Mouse (Mus musculus) testis, adult 2 months (tissue): ENCODE results near the gene Ppm1h. TPM values are rescaled to one million over a fixed set of nuclear protein-coding genes. Genes with fewer than 3 reads are reported as not detected.

Experiments
- H3K27ac ChIP-seq: fragments of 200-500 bp; 2 replicates; pipeline ENCODE4 v1.5.1; 2012; ENCODE audit warnings: low read depth, low read length; ENCODE audit not compliant: control insufficient read depth, insufficient read depth
- H3K27me3 ChIP-seq: fragments of 200-500 bp; 2 replicates; pipeline ENCODE4 v1.6.1; 2012; ENCODE audit warnings: mild to moderate bottlenecking, low read length, moderate library complexity; ENCODE audit not compliant: control insufficient read depth, insufficient read depth
- H3K36me3 ChIP-seq: fragments of 200-500 bp; 2 replicates; pipeline ENCODE4 v1.6.1; 2012; ENCODE audit warnings: mild to moderate bottlenecking, low read length; ENCODE audit not compliant: control insufficient read depth, insufficient read depth
- H3K4me1 ChIP-seq: fragments of 200-500 bp; 2 replicates; pipeline ENCODE4 v1.6.1; 2012; ENCODE audit warnings: low read length; ENCODE audit not compliant: control insufficient read depth, insufficient read depth
- H3K4me3 ChIP-seq: fragments of 200-500 bp; 2 replicates; pipeline ENCODE4 v1.5.1; 2012; ENCODE audit warnings: low read depth, mild to moderate bottlenecking, low read length, moderate library complexity, mixed read lengths; ENCODE audit not compliant: control insufficient read depth
- CTCF ChIP-seq: fragments of 200-500 bp; IDR thresholded peaks from 2 replicates; pipeline ENCODE4 v1.5.1; 2012; ENCODE audit warnings: low read depth, mild to moderate bottlenecking, inconsistent platforms, low read length, moderate library complexity; ENCODE audit not compliant: control insufficient read depth, insufficient read depth, insufficient replicate concordance
- POLR2A ChIP-seq: fragments of 200-500 bp; IDR thresholded peaks from 2 replicates; pipeline ENCODE4 v1.6.1; 2012; ENCODE audit warnings: low read depth, mild to moderate bottlenecking, inconsistent platforms, low read length, moderate library complexity; ENCODE audit not compliant: control insufficient read depth
- polyA plus RNA-seq: library from polyadenylated mRNA; depleted of rRNA; stranded (reverse); fragments of >200 nt; gene quantifications from 2 replicates; pipeline ENCODE4 v1.2.3, GENCODE M21; 2012

Gene Ppm1h
- polyA plus RNA-seq, 1 experiment = 13.5 TPM

- Histone ChIP-seq H3K27ac (no peak overlapping the region), H3K4me1 (no peaks in the 10 kb centered on the region; the same call in none of the 2 replicates), H3K4me3 (no peak overlapping the region), H3K27me3 (no peaks in the 10 kb centered on the region), H3K36me3 (no peaks in the 10 kb centered on the region)
- no peak for TF ChIP-seq POLR2A
- TF ChIP-seq CTCF = no peak
These were observed 204.1 kb downstream of the Ppm1h start for GRCm38 (mm10) chr10:122882614-122883013.

- Histone ChIP-seq H3K4me1 (no peaks in the 10 kb centered on the region; the same call in none of the 2 replicates), H3K36me3 (no peaks in the 10 kb centered on the region), H3K4me3 (no peak overlapping the region), H3K27me3 (no peaks in the 10 kb centered on the region), H3K27ac (no peak overlapping the region)
- TF ChIP-seq POLR2A = no peak
- no peak for TF ChIP-seq CTCF
These were observed 205.5 kb downstream of the Ppm1h start for GRCm38 (mm10) chr10:122883823-122884743.

DNA sequence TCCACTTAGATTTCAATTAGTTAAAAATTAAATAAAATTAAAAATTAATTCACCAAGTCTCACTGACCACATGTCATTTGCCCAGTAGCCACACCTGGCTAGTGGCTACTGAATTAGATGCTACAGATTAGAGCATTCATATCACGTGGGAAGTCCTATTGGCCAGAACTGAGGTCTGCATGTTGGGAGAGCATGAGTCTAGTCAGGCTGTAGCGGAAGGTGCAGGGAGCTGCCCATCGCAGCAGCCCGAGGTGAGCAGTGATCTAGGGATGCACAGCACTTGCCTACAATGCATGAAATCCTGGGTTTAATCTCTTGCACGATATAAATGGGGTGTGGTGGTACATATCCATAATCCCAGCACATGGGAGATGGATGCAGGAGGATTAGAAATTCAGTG is 206.7 kb downstream of the Ppm1h start:
- TF ChIP-seq CTCF (no peak), POLR2A (no peak)
- Histone ChIP-seq H3K27me3 (no peaks in the 10 kb centered on the region), H3K4me3 (no peak overlapping the region), H3K36me3 (no peaks in the 10 kb centered on the region), H3K4me1 (no peaks in the 10 kb centered on the region; the same call in none of the 2 replicates), H3K27ac (no peak overlapping the region)

- Histone ChIP-seq H3K4me1 (no peaks in the 10 kb centered on the region; the same call in none of the 2 replicates), H3K27ac (no peak overlapping the region), H3K4me3 (peak overlapping the region; percentile 60), H3K27me3 (no peaks in the 10 kb centered on the region), H3K36me3 (no peaks in the 10 kb centered on the region)
- no peak for TF ChIP-seq CTCF
These were observed 207.7 kb downstream of the Ppm1h start for GRCm38 (mm10) chr10:122886055-122886915.

DNA sequence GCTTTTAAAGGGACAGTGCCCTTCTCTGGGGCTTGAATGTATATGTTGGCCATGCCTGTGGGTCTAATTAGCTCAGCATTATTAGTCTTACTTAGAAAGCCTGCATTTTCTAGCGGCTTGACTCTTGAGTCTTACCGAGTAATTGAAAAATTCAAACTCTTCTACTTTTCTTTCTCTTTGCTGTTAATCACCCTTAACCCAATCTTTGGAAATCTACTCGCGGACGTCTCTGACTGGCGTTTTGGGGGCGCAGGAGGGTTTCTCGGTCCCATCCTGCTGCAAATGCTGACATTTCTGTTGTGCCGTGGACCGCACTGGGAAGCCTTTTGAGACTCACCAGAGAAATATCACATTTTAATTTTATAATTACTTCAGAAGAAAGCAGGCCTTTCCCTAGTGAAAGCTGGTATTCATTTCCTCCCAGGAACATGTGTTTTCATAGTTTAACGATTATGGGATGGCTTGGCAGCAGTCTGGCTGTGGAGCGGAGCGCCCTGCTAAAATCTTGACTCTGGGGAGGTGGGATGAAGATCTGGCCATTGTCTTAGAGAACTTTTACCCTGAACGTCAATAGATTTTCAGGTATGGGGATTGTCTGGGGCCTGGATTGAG is 208.5 kb downstream of the Ppm1h start:
- Histone ChIP-seq H3K4me1 (no peaks in the 10 kb centered on the region; the same call in none of the 2 replicates), H3K27ac (no peak overlapping the region), H3K27me3 (no peaks in the 10 kb centered on the region), H3K4me3 (no peak overlapping the region), H3K36me3 (no peaks in the 10 kb centered on the region)
- TF ChIP-seq POLR2A = no peak
- TF ChIP-seq CTCF = no peak

- no peak for TF ChIP-seq CTCF
- no peak for TF ChIP-seq POLR2A
- H3K4me3 ChIP-seq = no peak overlapping the region
- H3K36me3 ChIP-seq = no peaks in the 10 kb centered on the region
- no peaks in the 10 kb centered on the region for H3K27me3 ChIP-seq
- no peak overlapping the region for H3K27ac ChIP-seq
- no peaks in the 10 kb centered on the region; the same call in none of the 2 replicates for H3K4me1 ChIP-seq
These were observed 209.1 kb downstream of the Ppm1h start for GRCm38 (mm10) chr10:122887528-122888183.
